Mouse (Mus musculus) kidney, postnatal 25 days (tissue): Measurements from ENCODE around the gene Mag.

ENCODE experiments used
- DNase-seq, 2 experiments: peaks; one replicate each; pipeline ENCODE4 v3.0.0; 2021; ENCODE audit warnings: mixed read lengths in 2 of 2

Gene Mag

DNA sequence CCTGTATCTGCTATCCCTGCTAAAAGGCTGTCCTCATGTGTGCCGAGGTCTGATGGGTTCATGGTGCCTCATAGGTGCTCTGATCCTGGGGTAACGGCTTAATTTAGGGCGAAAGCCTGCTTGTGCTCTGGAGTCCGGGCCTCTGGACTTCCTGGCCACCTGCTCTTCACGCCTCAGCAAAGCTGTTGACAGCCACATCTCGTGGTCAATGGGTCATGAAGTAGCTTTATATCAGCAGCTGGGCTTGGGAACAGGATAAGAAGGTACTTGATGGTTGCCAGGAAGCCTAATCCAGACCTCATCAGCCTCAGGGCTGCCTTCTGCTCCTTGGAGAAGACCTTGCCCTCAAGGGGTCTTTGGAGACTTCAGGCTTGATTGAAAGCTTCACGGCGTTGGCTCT is 51.3 kb downstream of the Mag start:
- no peak for DNase-seq

DNA sequence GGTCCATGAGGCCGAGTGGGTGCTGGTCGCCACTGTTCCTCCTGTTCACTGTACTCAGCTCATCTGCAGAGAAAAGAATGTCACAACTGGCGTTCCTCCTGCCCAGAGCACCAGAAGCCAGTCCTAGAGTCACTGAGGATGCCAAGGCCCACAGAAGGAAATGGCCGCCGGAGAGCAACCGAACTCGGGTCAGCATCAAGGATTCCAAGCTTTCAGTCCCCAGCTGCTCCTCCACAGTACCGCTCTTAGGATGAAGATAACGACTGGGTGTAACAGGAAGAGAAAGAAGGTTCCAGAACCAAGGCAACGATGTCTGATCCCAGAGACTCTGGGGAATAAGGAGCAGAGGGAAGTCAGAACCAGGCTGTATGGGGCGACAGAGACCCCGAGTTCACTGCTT is 53.2 kb downstream of the Mag start, which contains the start of gene Ffar1:
TSS of gene Ffar1 (minus strand) at position 101 of the 400 bp plus-strand sequence.
- DNase-seq: no peak

DNA sequence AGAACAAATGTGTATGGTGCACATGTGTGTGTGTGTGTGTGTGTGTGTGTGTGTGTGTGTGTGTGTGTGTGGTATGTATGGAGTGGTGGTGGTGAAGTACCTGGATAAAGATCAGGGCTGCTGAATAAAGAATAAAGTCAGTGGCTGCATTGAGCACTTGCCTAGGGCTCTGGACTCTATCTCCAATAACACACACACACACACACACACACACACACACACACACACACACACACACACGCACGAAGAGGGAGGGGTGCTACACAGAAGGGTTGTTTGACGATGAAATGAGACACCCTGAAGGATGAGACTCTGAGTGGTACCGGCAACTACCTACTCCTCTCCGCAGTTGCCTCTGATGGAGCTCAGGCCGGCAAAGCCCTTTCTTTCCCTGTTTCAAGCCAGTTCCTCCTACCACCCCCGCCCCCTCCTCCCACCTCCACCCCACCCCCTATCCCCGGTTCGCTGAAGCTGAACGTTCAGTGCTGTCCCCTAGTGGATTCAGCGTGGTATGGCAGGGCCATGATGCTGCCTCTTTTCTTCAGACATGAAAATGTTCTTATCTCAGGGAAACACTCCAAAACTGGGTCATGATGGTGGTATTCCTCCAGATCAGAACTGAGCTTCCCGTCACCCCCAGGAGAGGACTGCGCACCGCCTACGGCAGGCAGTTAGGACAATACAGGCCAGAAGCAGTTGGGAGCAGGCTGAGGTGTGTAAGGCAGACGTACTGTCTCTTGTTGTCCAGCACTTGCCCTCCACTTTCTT is 54.9 kb downstream of the Mag start:
- peak; percentile 53 to 54 for DNase-seq

- peak; percentile 82 to 88 for DNase-seq
Observed at GRCm38 (mm10) chr7:30859290-30859634, 55.4 kb downstream of the Mag start.

DNA sequence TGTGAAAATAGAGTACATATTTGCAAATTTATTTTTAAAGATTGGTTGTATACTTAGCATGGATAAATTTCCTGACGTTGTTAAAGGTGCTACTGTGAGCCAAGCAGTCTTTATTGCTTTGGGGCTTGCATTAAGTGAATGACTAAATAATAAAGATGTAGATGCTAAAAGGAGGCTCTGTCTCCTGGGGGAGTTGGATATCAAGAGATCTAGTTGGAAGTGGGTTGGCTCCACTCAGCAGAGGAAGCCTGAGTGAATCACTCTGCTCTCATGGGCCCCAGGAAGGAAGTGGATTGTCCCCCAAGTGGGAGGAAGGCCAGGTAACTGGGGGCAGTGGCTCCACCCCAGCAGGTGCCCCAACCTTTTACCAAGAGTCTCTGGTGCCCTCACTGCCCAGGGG is 56.9 kb downstream of the Mag start:
- DNase-seq: no peak

DNA sequence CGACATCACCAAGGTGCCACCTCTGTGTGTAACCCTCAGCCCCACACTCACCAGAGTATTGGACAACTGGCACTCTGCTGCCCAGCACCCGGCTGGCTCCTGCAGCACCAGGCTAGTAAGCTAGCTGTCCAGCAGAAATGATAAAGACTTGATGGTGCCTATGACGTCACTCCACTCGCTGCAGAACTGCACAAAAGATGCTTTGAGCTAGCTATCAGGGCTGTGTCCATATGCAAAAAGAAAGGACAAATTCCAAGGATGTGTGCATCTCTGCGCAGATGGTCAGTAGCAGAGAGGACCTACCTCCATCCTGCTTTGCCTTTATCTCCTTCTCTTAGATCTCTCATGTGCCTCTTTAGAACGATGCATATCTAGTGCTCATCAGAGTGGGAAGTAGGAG is 58.6 kb downstream of the Mag start, which contains the start of gene Ffar3:
TSS of gene Ffar3 (minus strand) at position 101 of the 400 bp plus-strand sequence.
- DNase-seq: no peak

DNA sequence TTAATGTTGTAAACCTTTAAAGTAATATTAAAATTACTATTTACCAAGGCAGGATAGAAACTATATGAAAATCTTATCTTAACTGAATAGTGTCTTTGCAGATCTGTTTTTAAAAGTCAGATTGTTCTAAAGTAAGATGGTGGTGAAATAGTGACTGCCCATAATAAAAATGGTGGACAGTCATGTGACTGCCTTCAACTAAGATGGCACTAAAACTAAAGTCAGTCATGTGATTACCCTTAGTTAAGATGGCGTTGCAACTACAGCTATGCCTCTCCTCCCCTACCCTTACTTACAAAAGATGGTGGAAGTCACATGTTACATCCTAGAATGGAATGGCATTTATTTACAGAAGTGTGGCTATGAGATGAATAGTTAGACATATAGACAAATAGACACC is 63.3 kb downstream of the Mag start:
- no peak for DNase-seq
